Mouse (Mus musculus) limb, embryonic 11.5 days (tissue): ENCODE results near the gene Frmd7. TPM values are rescaled to one million over a fixed set of nuclear protein-coding genes. Genes with fewer than 3 reads are reported as not detected.

Experiments
- ATAC-seq: fragments of 200-750 bp; cut with Nextera tagmentation; 2 replicates; pipeline ENCODE4 v1.8.0; 2017; ENCODE audit warnings: low read depth; ENCODE audit not compliant: insufficient number of reproducible peaks, low FRiP score, low TSS enrichment
- DNase-seq: peaks from one replicate; pipeline ENCODE4 v3.0.0-alpha.2; 2015; ENCODE audit warnings: low spot score
- H3K27ac ChIP-seq: fragments of 300-500 bp; sonication (generic); replicated peaks from 2 replicates; pipeline ENCODE4 v1.5.1; 2014; ENCODE audit warnings: low read depth, mild to moderate bottlenecking, low read length
- H3K27me3 ChIP-seq: fragments of 300-500 bp; sonication (generic); 2 replicates; pipeline ENCODE4 v1.6.1; 2014; ENCODE audit warnings: mild to moderate bottlenecking, low read length, mixed read lengths; ENCODE audit not compliant: control insufficient read depth, insufficient read depth
- H3K36me3 ChIP-seq: fragments of 300-500 bp; sonication (generic); 2 replicates; pipeline ENCODE4 v1.6.1; 2014; ENCODE audit warnings: mild to moderate bottlenecking, low read length, moderate library complexity, mixed read lengths; ENCODE audit not compliant: control insufficient read depth, insufficient read depth
- H3K4me1 ChIP-seq: fragments of 300-500 bp; sonication (generic); 2 replicates; pipeline ENCODE4 v1.6.1; 2014; ENCODE audit warnings: low read length, mixed read lengths; ENCODE audit not compliant: control insufficient read depth, insufficient read depth
- H3K4me2 ChIP-seq: fragments of 300-500 bp; sonication (generic); 2 replicates; pipeline ENCODE4 v1.6.1; 2014; ENCODE audit warnings: low read depth, mild to moderate bottlenecking, moderate library complexity; ENCODE audit not compliant: severe bottlenecking
- H3K4me3 ChIP-seq: fragments of 300-500 bp; sonication (generic); 2 replicates; pipeline ENCODE4 v1.5.1; 2014; ENCODE audit warnings: low read depth, low read length
- H3K9ac ChIP-seq: fragments of 300-500 bp; sonication (generic); 2 replicates; pipeline ENCODE4 v1.6.1; 2014; ENCODE audit warnings: mild to moderate bottlenecking, low read length
- H3K9me3 ChIP-seq: fragments of 300-500 bp; sonication (generic); 2 replicates; pipeline ENCODE4 v1.6.1; 2016; ENCODE audit warnings: low read length; ENCODE audit not compliant: control insufficient read depth
- WGBS: fragments of 180-500 bp; shearing (Covaris S2); extraction: QIAGEN DNeasy Blood & Tissue Kit; methylation state at CpG from one replicate; pipeline ENCODE4 v1.1.7; 2014; 5-methylcytosine and 5-hydroxymethylcytosine counted together
- polyA plus RNA-seq: library from polyadenylated mRNA; unstranded; fragments of >200 nt; fragmentation: Nextera tagmentation; extraction: Ambion mirVana; gene quantifications from 2 replicates; pipeline ENCODE4 v1.2.1, GENCODE M21; 2014

The Frmd7 gene
- polyA plus RNA-seq, 1 experiment from 2014 or later, result 0.23 TPM

DNA sequence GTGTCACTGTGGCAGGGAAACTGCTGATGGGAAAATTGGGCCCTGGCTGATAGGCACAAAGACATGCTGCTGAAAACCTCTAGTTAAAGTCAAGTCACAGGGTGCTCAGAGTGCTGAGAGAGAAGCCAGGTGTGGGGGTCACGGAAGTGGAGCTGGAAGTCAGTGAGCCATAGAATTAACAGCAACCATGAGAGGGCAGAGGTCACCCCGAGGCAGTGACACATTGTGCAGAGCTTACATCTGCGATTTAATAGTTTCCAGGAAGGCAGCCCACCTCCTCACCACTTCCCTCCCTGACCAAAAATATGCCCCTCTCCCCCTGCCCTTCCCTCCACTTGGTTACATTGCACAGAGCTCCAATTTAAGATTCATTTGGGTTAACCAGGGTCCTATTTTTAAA is 25.1 kb downstream of the Frmd7 start:
- DNase-seq (peak; percentile 67), ATAC-seq (peak; percentile 68)
- Histone ChIP-seq H3K4me1 (peaks cover 2% of the 10 kb centered on the region; the same call in 1 of the 2 replicates), H3K4me2 (no peak overlapping the region), H3K4me3 (no peak overlapping the region), H3K9ac (no peak overlapping the region), H3K36me3 (no peaks in the 10 kb centered on the region), H3K9me3 (no peaks in the 10 kb centered on the region), H3K27me3 (no peaks in the 10 kb centered on the region), H3K27ac (peak overlapping the region; percentile 5; the same call in 1 of the 2 replicates)
- 26% methylated on average over 3 of the region's 3 CpGs for WGBS

GRCm38 (mm10) chrX:50909915-50910314 is 32.6 kb downstream of the Frmd7 start:
- WGBS, result 82% methylated on average over 5 of the region's 5 CpGs
- no peaks in the 10 kb centered on the region for H3K27me3 ChIP-seq
- H3K36me3 ChIP-seq, result no peaks in the 10 kb centered on the region
- no peak overlapping the region for H3K27ac ChIP-seq
- H3K4me2 ChIP-seq, result no peak overlapping the region
- no peak overlapping the region for H3K9ac ChIP-seq
- DNase-seq (no peak), ATAC-seq (no peak)
- no peaks in the 10 kb centered on the region for H3K9me3 ChIP-seq
- no peaks in the 10 kb centered on the region for H3K4me1 ChIP-seq
- no peak overlapping the region for H3K4me3 ChIP-seq

GRCm38 (mm10) chrX:50903497-50903896 is 39.0 kb downstream of the Frmd7 start:
- WGBS, result 81% methylated on average over 3 of the region's 3 CpGs
- no peaks in the 10 kb centered on the region for H3K27me3 ChIP-seq
- no peak overlapping the region for H3K27ac ChIP-seq
- DNase-seq (no peak), ATAC-seq (no peak)
- H3K4me1 ChIP-seq, result no peaks in the 10 kb centered on the region
- no peak overlapping the region for H3K4me3 ChIP-seq
- H3K36me3 ChIP-seq, result no peaks in the 10 kb centered on the region
- no peak overlapping the region for H3K9ac ChIP-seq
- no peak overlapping the region for H3K4me2 ChIP-seq
- H3K9me3 ChIP-seq, result no peaks in the 10 kb centered on the region

DNA sequence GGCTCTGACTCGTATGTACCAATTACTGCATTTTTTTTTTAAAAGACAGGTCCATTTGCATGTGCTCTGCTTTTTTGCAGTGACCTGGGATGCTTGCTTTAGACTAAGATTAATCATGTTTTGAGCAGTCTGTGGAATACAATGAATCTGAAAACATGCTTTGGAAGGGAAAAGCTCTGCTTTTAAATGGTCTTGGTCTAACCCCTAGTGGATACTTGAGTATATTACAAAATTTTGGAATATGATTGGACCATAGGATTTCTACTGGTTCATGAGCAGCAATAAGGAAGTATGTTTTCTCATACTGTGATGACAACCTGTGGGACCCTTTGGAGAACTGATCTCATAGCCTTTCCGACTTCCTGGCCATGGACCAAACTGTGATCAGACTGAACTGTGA is 54.5 kb downstream of the Frmd7 start:
- Histone ChIP-seq H3K9me3 (no peaks in the 10 kb centered on the region), H3K4me3 (no peak overlapping the region), H3K4me2 (no peak overlapping the region), H3K27ac (no peak overlapping the region), H3K4me1 (no peaks in the 10 kb centered on the region), H3K9ac (no peak overlapping the region), H3K36me3 (no peaks in the 10 kb centered on the region), H3K27me3 (no peaks in the 10 kb centered on the region)
- 78% methylated on average over 2 of the region's 2 CpGs for WGBS
- ATAC-seq, result no peak
- DNase-seq, result no peak

- Histone ChIP-seq H3K4me3 (no peak overlapping the region), H3K27ac (no peak overlapping the region), H3K27me3 (no peaks in the 10 kb centered on the region), H3K9ac (no peak overlapping the region), H3K36me3 (no peaks in the 10 kb centered on the region), H3K4me2 (no peak overlapping the region), H3K9me3 (no peaks in the 10 kb centered on the region), H3K4me1 (no peaks in the 10 kb centered on the region)
- WGBS, result 76% methylated on average over 6 of the region's 6 CpGs
- ATAC-seq (no peak), DNase-seq (no peak)
Measured at GRCm38 (mm10) chrX:50874246-50875002, 68.1 kb downstream of the Frmd7 start.

DNA sequence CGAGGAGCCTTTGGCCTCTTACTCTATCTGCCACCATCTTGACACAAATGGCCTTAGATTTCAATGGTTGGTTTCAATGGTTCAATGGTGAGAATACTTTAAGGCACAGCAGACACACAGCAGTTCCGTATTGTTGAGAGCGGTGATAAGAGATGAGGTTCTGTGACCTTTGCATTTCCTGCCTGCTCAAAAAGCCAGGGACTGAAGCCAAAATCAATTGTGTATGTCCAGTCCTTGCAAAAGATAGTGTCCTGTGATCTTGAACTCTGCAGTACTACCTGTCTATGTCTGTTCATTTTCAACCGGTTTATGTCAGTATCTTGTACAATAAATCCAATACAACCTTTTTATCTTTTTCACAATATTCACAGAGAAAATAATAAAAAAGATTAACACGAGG is 77.8 kb downstream of the Frmd7 start:
- Histone ChIP-seq H3K9me3 (no peaks in the 10 kb centered on the region), H3K27me3 (no peaks in the 10 kb centered on the region), H3K4me2 (no peak overlapping the region), H3K4me1 (no peaks in the 10 kb centered on the region), H3K27ac (no peak overlapping the region), H3K4me3 (no peak overlapping the region), H3K9ac (no peak overlapping the region), H3K36me3 (no peaks in the 10 kb centered on the region)
- ATAC-seq (no peak), DNase-seq (no peak)
- WGBS, result 79% methylated on average over 5 of the region's 5 CpGs

DNA sequence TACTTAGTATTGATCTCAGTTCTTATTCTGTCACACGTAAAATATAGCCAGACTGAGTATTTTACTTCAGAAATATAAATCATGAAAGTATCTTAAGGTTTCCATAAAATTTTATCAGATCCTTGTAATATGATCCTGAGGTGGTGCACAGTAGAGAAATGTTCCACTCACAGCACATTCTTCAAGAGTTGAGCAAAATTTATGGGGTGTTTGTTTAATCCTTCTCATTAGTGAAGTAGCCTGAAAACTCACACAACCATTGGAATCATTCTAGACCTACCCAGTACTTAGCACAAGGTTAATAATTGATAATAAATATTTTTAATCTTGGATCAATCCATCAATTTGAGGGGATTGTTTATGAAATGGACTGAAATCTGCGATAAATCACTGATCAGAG is 78.7 kb downstream of the Frmd7 start:
- Histone ChIP-seq H3K36me3 (no peaks in the 10 kb centered on the region), H3K9me3 (no peaks in the 10 kb centered on the region), H3K27me3 (no peaks in the 10 kb centered on the region), H3K4me1 (no peaks in the 10 kb centered on the region), H3K4me3 (no peak overlapping the region), H3K9ac (no peak overlapping the region), H3K27ac (no peak overlapping the region), H3K4me2 (no peak overlapping the region)
- 26% methylated on average over 2 of the region's 2 CpGs for WGBS
- peak; percentile 62; the same call in 1 of the 2 replicates for ATAC-seq
- no peak for DNase-seq

DNA sequence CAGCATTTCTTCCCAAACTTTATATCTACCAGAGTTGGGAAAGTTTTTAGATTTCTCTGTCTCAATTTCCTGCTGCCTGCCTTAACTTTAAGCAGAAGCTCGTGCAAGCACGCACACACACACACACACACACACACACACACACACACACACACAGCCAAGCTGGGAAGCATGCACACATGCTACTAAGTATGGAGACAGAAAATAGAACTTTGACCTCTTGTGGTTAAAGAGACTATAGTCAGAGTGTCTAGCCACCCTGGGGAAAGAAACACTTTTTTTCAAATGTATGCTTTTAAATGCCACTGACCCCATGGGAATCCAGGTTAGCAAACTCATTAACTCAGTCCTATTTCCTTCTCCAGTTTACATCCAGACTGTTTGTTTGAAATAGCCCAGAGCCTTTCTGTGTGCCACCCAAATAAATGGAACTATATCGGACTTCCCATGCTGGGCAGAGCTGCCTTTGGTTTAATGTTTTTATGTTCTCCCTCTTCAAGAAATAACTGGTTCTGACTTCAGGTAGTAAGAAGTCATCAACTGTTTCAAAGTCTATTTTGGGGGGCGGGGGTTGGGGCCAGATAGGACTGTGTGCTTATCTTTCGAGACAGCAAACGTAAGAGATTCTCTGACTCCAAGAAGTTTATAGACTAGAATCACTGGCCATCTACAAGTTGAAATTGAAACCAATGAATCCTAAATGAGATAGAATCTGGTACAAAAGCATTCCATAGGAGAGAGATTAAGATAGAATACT is 91.9 kb downstream of the Frmd7 start:
- H3K4me3 ChIP-seq, result no peak overlapping the region
- H3K27ac ChIP-seq, result no peak overlapping the region
- no peaks in the 10 kb centered on the region for H3K36me3 ChIP-seq
- no peak overlapping the region for H3K4me2 ChIP-seq
- no peak overlapping the region for H3K9ac ChIP-seq
- H3K27me3 ChIP-seq, result no peaks in the 10 kb centered on the region
- H3K4me1 ChIP-seq, result no peaks in the 10 kb centered on the region
- DNase-seq (no peak), ATAC-seq (0 out of 2 replicates have a peak, but pooled peaks have one; percentile 47)
- WGBS, result 70% methylated on average over 6 of the region's 6 CpGs
- H3K9me3 ChIP-seq, result no peaks in the 10 kb centered on the region
